8 mouse cellular contexts compared by ENCODE assay signal in the genomic region with DNA sequence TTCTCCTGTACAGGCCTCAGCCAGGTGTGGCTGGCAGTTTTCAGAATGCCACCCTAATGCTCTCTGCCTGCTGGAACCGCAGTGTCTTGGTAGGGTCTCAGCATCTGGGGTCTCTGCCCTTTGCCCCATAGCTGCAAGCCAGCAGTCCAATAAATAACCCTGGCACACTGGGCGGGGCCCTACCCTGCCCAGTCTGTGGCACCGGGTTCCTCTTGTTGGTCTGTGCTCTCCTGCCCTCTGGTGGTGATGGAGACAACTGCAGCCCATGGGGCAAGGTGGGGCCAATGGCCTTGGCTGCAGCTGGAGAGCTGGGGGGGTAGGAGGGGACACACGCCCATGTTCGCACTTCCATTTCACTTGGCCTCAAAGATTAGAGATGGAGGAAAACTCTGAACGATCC.
A peak's percentile ranks its signal among the peaks of the same experiment; 100 is the strongest.
DNase-seq lines count a peak whose midpoint lies in the region; ATAC-seq and TF ChIP-seq lines count a peak whose summit lies in the region.

No protein-coding gene starts in this region.

- H3K9me3 ChIP-seq in hindbrain, postnatal 0 days (ENCODE audit: low read length), result no peaks in the 10 kb centered on the region

- H3K9ac ChIP-seq in hindbrain, postnatal 0 days (replicated peaks; ENCODE audit: low read length), result no peak overlapping the region

- H3K4me1 ChIP-seq in hindbrain, postnatal 0 days (ENCODE audit: insufficient read depth, low read length), result no peaks in the 10 kb centered on the region

- no peak overlapping the region for H3K27ac ChIP-seq in hindbrain, postnatal 0 days

- peak; percentile 64 for DNase-seq in T-cell, adult 2 months (ENCODE audit: low spot score)
- peak; percentile 91 for DNase-seq in cerebellum, adult 9-10 months
- peak; percentile 69 to 82 for DNase-seq in frontal cortex, postnatal 10 days (ENCODE audit: low spot score in 2 of 2)
- DNase-seq in hindbrain, postnatal 0 days (ENCODE audit: low spot score), result peak; percentile 82
- DNase-seq in left cerebral cortex, adult 18-20 months (ENCODE audit: low spot score in 2 of 2), result peak; percentile 86 to 89
- DNase-seq in right cerebral cortex, postnatal 14 days, result peak; percentile 74
- DNase-seq in urinary bladder, postnatal 10 days (ENCODE audit: low spot score), result peak; percentile 34

- ATAC-seq in hindbrain, postnatal 0 days, result peak; percentile 80
- ATAC-seq in megakaryocyte-erythroid progenitor cell, adult 5-6 weeks (replicated peaks; ENCODE audit: low FRiP score, low TSS enrichment, poor library complexity, severe bottlenecking), result peak; percentile 94

- no peaks in the 10 kb centered on the region for H3K36me3 ChIP-seq in hindbrain, postnatal 0 days (ENCODE audit: insufficient read depth, low read length)

- no peaks in the 10 kb centered on the region for H3K27me3 ChIP-seq in hindbrain, postnatal 0 days (ENCODE audit: insufficient read depth, low read length)

- H3K4me3 ChIP-seq in hindbrain, postnatal 0 days (ENCODE audit: low read length), result no peak overlapping the region

- peak; percentile 97 for TF ChIP-seq CTCF in hindbrain, postnatal 0 days (IDR thresholded peaks at IDR 0.05; ENCODE audit: low read depth)

- H3K4me2 ChIP-seq in hindbrain, postnatal 0 days (ENCODE audit: low read depth, low read length), result no peak overlapping the region

- 16% methylated on average over 6 of the region's 6 CpGs for WGBS in hindbrain, postnatal 0 days

Comparison
In these comparisons a context has a peak if more than half of its experiments do, and no peak if none do; other contexts are left out.
1. DNase-seq: peak in every context shown above with its lines; median percentile 91 in cerebellum, adult 9-10 months; 88 in left cerebral cortex, adult 18-20 months; 82 in hindbrain, postnatal 0 days; 76 in frontal cortex, postnatal 10 days; 74 in right cerebral cortex, postnatal 14 days; 64 in T-cell, adult 2 months; 34 in urinary bladder, postnatal 10 days.